Mouse (Mus musculus): ENCODE data around the gene Stk39.

DNA sequence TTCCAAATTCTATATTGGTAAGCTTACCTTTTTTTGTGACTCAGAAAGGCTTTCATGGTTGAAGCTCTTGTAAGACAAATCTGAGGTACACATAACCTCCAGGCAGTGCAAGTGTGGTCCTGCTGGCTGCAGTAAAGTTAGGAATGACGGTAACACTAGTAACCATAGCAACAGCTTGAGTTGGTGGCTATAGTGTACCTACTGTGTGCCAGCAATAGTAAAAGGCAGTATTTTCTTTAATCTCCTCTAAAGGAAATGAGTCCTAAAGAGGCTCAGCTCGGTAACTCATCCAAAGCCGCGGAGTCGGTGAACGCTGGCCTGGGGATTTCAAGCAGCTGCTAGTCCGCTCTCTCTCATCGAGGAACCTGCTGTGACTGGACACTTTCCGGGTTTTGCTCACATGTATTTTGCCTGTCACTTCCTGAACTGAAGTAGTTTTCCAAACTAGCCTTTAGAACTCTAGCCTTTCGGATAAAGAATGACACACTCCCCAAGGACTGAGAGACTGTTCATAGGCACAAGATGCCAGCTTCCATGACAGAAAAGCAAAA lies 85.7 kb downstream of the Stk39 start:
- no peak for TF ChIP-seq CTCF (IDR thresholded peaks at IDR 0.05; ENCODE audit: insufficient read depth, low read depth, low read length)
- TF ChIP-seq POLR2A (IDR thresholded peaks at IDR 0.05; ENCODE audit: insufficient read depth, low read depth, low read length): no peak

All from olfactory bulb, adult 2 months (tissue).